Mouse (Mus musculus) liver, adult 2 months (tissue): ENCODE measurements around the gene Ptms.

Experiments used
- CTCF ChIP-seq: fragments of 200-500 bp; IDR thresholded peaks from 2 replicates; pipeline ENCODE4 v1.5.1; 2011; ENCODE audit warnings: low read depth, low read length, control low read depth
- POLR2A ChIP-seq: fragments of 200-500 bp; IDR thresholded peaks from 2 replicates; pipeline ENCODE4 v1.6.1; 2011; ENCODE audit warnings: low read length, control low read depth; ENCODE audit not compliant: insufficient read depth; ENCODE audit errors: extremely low read depth

- TF ChIP-seq POLR2A (no peak), CTCF (no peak)
Observed at GRCm38 (mm10) chr6:124937493-124937892, 17.6 kb upstream of the Ptms start.
